Mouse (Mus musculus): ENCODE measurements at regions not wholly inside any gene's neighbourhood (a gene's known extent, or its start where the extent isn't known, plus 50 kb on each side); places are given as distances from the start of the nearest gene placed in this dataset.

DNA sequence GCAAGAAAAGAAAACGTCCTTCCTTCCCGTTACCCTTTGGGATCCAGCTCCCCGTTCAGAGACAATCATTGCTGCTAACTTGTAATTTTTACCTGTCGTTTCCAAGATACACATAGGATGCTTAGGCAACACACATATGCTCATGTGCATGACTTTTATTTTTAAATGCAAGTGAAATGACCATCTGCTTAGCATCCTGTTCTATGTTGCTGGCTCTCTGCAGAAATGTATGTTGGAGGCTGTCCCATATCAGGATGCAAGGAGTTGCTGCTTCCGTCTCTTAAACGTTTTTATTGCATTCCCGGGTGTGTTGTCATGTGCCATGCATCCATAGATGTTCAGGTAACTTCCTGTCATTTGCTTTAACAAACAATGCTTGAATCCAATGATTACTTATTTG, 304.9 kb upstream of the Fam92a start:
- Histone ChIP-seq H3K9me3 (replicated peaks) (no peaks in the 10 kb centered on the region), H3K9ac (no peak overlapping the region), H3K4me3 (replicated peaks) (no peak overlapping the region), H3K36me3 (replicated peaks) (no peaks in the 10 kb centered on the region), H3K4me2 (no peak overlapping the region), H3K27me3 (no peaks in the 10 kb centered on the region), H3K4me1 (replicated peaks) (no peaks in the 10 kb centered on the region), H3K27ac (replicated peaks) (no peak overlapping the region)
- ATAC-seq (ENCODE audit: insufficient read depth) = no peak
- 70% methylated on average over 7 of the region's 7 CpGs for WGBS (ENCODE audit: insufficient replicate concordance)

DNA sequence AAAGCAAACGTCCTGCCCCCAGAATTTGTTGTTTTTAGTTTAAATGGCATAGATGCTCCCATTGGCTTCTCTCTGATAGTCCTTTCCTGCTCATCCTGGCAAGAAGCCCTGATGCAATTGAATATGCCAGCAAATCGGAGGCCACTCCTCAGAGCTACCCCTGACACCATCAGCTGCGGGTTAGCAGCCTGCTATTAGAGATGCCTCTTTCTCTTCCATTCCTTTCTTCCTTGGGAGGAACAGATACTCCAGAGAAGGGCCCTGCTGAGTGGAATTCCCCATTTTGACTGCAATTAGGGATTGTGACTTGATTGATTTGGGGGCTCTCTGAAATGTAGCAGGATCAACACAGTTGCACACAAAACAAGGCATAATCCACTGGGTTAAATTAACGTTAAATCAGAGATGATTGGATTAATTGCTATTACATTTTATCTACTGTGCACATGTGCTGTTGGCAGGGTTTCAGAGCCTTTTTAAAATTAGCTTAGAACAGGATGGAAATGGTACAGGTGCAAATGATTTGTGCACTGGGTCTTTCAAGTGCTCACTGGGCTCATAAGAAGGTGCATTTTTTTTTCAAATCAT, 303.3 kb upstream of the Fam92a start:
- Histone ChIP-seq H3K4me3 (replicated peaks) (no peak overlapping the region), H3K27me3 (no peaks in the 10 kb centered on the region), H3K9me3 (replicated peaks) (no peaks in the 10 kb centered on the region), H3K36me3 (replicated peaks) (no peaks in the 10 kb centered on the region), H3K4me2 (no peak overlapping the region), H3K27ac (replicated peaks) (no peak overlapping the region), H3K9ac (no peak overlapping the region), H3K4me1 (replicated peaks) (no peaks in the 10 kb centered on the region)
- 52% methylated on average over 4 of the region's 4 CpGs for WGBS (ENCODE audit: insufficient replicate concordance)
- ATAC-seq (ENCODE audit: insufficient read depth) = no peak

DNA sequence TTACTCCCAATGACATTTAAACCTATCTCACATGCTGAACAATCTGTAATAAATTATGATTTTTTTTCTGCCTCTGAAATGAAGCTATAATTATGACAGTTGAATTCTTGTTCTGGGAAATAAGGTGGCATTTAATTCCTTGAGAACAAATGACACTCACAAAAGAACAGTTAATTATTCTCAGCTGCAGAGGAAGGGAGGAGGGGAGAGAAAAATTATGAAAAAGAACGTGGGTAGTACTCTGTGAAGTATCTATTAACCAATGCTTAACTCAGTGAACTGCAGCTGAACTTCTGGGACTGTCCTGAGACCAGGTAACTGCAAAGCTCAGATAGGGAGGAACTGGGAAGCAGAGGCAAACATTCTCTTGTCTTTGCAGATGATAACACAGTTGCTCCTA, 302.6 kb upstream of the Fam92a start:
- Histone ChIP-seq H3K36me3 (replicated peaks) (no peaks in the 10 kb centered on the region), H3K4me1 (replicated peaks) (no peaks in the 10 kb centered on the region), H3K4me3 (replicated peaks) (no peak overlapping the region), H3K9me3 (replicated peaks) (no peaks in the 10 kb centered on the region), H3K9ac (no peak overlapping the region), H3K27me3 (no peaks in the 10 kb centered on the region), H3K4me2 (no peak overlapping the region), H3K27ac (replicated peaks) (no peak overlapping the region)
- no peak for ATAC-seq (ENCODE audit: insufficient read depth)
- whole genome bisulfite sequencing (ENCODE audit: insufficient replicate concordance) = 24% methylated on average over 1 of the region's 1 CpGs

DNA sequence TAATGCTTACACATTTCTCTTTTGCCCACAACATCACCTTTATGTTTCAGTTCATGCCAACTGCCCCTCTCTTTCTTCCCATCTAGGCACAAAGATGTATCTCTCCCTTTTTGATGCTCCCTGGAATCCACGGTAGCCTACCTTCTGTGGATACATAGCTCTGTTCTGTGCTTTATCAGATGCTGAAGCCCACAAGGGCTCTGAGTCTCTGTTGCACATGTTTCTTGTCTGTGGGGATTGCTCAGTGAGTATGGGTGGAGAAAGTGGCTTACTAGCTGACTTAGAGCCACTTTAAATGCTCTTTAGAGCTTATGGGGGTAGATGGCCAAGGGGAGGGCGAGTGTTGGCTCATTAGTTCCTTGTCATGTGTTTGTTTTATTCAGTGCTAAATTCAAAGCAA, 289.9 kb upstream of the Fam92a start:
- ATAC-seq (ENCODE audit: insufficient read depth) = no peak
- WGBS (ENCODE audit: insufficient replicate concordance) = 59% methylated on average over 2 of the region's 2 CpGs
- no peak overlapping the region for H3K27ac ChIP-seq (replicated peaks)
- no peaks in the 10 kb centered on the region for H3K27me3 ChIP-seq
- no peaks in the 10 kb centered on the region for H3K9me3 ChIP-seq (replicated peaks)
- no peaks in the 10 kb centered on the region for H3K36me3 ChIP-seq (replicated peaks)
- no peak overlapping the region for H3K9ac ChIP-seq
- no peak overlapping the region for H3K4me2 ChIP-seq
- no peak overlapping the region for H3K4me3 ChIP-seq (replicated peaks)
- no peaks in the 10 kb centered on the region for H3K4me1 ChIP-seq (replicated peaks)

DNA sequence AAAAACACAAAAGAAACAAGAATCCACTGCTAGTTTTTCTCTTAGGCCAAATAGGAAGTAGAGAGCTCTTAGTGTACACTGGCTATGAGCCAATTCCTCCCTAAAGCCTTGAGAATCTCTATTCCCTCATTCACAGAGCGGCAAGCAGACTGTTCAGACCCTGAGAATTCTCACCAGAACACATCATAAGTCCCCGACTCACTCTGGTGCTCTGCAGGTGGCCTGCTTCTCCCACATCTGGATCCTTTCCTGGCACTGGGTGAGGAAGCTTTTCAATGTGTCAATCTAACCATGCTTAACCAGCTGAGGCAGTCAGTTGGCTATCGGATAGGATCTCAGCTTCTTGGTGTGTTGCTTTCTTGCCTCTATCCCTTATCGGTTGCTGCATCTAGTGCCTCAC, 289.4 kb upstream of the Fam92a start:
- Histone ChIP-seq H3K27ac (replicated peaks) (no peak overlapping the region), H3K27me3 (no peaks in the 10 kb centered on the region), H3K9ac (no peak overlapping the region), H3K4me2 (no peak overlapping the region), H3K36me3 (replicated peaks) (no peaks in the 10 kb centered on the region), H3K4me1 (replicated peaks) (no peaks in the 10 kb centered on the region), H3K9me3 (replicated peaks) (no peaks in the 10 kb centered on the region), H3K4me3 (replicated peaks) (no peak overlapping the region)
- ATAC-seq (ENCODE audit: insufficient read depth) = no peak
- WGBS (ENCODE audit: insufficient replicate concordance) = 59% methylated on average over 4 of the region's 4 CpGs

DNA sequence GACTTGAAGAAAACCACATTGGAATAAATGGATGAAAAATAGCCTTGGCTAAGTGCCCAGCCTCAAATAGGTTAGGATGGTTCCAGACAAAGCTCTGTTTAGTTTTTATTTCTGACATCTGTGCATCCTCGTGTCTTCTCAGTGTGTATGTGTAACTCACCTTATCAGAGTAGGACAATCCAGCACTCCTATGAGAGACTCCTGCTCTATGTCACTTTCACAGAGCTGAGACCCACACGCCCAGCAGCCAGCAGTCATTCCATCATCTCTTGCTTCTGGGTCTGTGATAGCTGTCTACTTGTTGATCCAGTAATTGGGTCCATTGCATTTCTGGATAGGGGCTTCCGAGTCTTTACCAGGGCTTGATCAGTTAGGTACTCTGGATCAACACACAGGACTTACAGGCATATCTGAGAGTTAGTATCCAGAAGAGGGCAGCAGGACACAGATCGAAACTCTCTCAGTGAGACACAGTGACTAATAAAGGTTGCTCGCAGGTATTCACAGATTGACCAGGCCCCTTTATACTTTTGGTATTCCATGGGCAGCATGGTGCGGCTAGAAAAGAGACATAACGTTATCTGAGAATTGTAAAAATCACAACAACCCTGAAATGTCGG, 286.3 kb upstream of the Fam92a start:
- Histone ChIP-seq H3K4me3 (replicated peaks) (no peak overlapping the region), H3K36me3 (replicated peaks) (no peaks in the 10 kb centered on the region), H3K4me2 (no peak overlapping the region), H3K27ac (replicated peaks) (no peak overlapping the region), H3K9ac (no peak overlapping the region), H3K9me3 (replicated peaks) (no peaks in the 10 kb centered on the region), H3K4me1 (replicated peaks) (no peaks in the 10 kb centered on the region), H3K27me3 (no peaks in the 10 kb centered on the region)
- ATAC-seq (ENCODE audit: insufficient read depth) = no peak
- 61% methylated on average over 8 of the region's 8 CpGs for WGBS (ENCODE audit: insufficient replicate concordance)

DNA sequence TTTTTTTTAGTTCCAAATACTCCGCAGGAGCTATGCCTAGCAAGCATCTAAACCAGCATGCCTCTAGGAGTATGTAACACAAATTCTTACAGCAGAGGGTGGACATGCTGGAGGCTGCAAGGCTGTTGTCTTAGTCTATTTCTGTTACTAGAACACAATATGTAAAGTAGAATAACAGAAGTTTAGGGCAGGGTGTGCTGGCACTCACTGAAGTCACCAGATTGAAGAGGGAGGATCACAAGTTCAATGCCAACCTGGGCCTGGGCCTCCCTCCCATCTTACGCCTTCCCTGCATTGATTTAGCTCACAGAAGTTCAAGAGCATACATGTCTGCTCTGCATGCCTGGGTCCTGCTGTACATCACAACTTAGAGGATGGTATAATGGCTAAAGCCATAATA, 280.3 kb upstream of the Fam92a start:
- 62% methylated on average over 2 of the region's 2 CpGs for WGBS (ENCODE audit: insufficient replicate concordance)
- H3K36me3 ChIP-seq (replicated peaks) = no peaks in the 10 kb centered on the region
- H3K9ac ChIP-seq = no peak overlapping the region
- ATAC-seq (ENCODE audit: insufficient read depth) = no peak
- no peaks in the 10 kb centered on the region for H3K27me3 ChIP-seq
- H3K4me1 ChIP-seq (replicated peaks) = no peaks in the 10 kb centered on the region
- H3K9me3 ChIP-seq (replicated peaks) = no peaks in the 10 kb centered on the region
- no peak overlapping the region for H3K4me2 ChIP-seq
- H3K27ac ChIP-seq (replicated peaks) = no peak overlapping the region
- no peak overlapping the region for H3K4me3 ChIP-seq (replicated peaks)

DNA sequence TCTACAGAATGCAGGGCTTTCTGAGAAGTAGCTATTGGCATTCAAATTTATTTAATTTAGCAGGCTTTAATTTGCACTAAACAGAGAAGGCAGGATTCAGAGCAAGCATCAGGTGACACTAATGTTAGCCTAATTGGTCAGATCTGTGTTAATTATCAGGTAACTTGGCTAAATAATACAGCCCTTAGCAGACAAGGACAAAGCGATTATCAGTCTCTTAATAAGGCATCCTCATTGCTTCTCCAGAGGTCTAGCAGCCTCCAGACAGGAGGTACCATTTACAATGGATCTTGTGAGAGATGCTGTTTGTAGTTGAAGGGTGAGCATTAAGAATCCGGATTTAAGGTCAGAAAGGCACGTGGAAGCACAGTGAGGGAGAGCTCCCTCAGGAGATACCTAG, 253.7 kb upstream of the Fam92a start:
- Histone ChIP-seq H3K9ac (no peak overlapping the region), H3K27ac (replicated peaks) (no peak overlapping the region), H3K36me3 (replicated peaks) (no peaks in the 10 kb centered on the region), H3K4me2 (no peak overlapping the region), H3K27me3 (no peaks in the 10 kb centered on the region), H3K4me3 (replicated peaks) (no peak overlapping the region), H3K9me3 (replicated peaks) (no peaks in the 10 kb centered on the region), H3K4me1 (replicated peaks) (no peaks in the 10 kb centered on the region)
- no peak for ATAC-seq (ENCODE audit: insufficient read depth)
- 34% methylated on average over 3 of the region's 3 CpGs for WGBS (ENCODE audit: insufficient replicate concordance)

DNA sequence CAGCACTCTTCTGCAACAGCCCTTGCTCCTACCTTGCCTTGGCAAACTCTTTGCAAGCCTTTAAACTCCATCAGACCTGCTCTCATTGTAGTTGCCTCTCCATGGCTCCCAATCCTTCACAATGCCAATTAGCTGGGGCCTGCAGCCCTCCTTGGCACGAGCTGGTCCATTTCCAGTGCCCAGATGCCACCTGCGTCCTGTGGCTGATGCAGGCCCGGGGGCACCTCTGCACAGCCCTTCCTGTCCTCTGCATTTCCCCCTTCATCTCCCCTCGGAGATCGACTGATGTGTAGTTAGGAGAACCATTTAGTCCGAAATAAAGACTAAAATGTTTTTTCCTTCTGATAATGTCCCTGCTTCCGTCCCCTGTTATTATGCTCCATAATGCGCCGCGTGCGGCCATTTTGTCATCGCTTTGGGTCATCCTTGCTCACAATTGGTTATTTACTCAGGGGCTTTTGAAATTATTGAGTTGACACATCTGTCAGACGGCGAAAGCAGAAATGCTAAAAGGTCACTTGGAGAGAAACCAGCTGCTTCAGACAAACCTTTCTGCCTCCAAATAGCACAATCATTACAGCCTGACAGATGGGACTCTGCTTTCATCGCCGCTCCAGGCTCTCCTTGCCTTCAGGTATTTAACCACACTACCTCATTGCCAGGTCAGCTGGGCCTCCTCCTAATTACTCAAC, 250.0 kb upstream of the Fam92a start:
- no peaks in the 10 kb centered on the region for H3K4me1 ChIP-seq (replicated peaks)

DNA sequence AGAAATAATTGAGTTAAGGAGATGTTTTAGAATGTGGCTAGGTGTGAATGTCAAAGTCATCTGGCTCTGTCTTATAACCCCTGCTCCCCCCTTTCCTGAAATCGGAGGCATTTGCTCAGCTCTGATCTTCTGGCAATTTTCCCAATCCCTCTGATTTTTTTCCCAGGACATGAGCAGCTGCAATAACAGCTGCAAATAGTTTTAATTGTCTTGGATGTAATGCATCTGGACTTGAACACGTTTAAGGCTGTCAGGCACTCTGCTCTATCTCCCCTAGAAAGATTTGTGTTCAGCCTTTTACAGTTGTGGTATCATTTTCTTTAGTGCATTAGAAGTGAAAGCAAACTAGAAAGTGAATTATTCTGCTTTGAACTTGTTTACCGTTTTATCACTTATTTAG, 246.3 kb upstream of the Fam92a start:
- H3K9ac ChIP-seq = no peak overlapping the region
- WGBS (ENCODE audit: insufficient replicate concordance) = 41% methylated on average over 3 of the region's 3 CpGs
- no peaks in the 10 kb centered on the region for H3K36me3 ChIP-seq (replicated peaks)
- no peaks in the 10 kb centered on the region for H3K27me3 ChIP-seq
- ATAC-seq (ENCODE audit: insufficient read depth) = no peak
- no peak overlapping the region for H3K4me3 ChIP-seq (replicated peaks)
- no peaks in the 10 kb centered on the region for H3K4me1 ChIP-seq (replicated peaks)
- H3K9me3 ChIP-seq (replicated peaks) = no peaks in the 10 kb centered on the region
- no peak overlapping the region for H3K4me2 ChIP-seq
- no peak overlapping the region for H3K27ac ChIP-seq (replicated peaks)

More for the DNA sequence above, 250.0 kb upstream of the Fam92a start:
- H3K9ac ChIP-seq = no peak overlapping the region
- H3K9me3 ChIP-seq (replicated peaks) = no peaks in the 10 kb centered on the region
- H3K27me3 ChIP-seq = no peaks in the 10 kb centered on the region
- no peaks in the 10 kb centered on the region for H3K36me3 ChIP-seq (replicated peaks)
- 67% methylated on average over 16 of the region's 16 CpGs for WGBS (ENCODE audit: insufficient replicate concordance)
- no peak for ATAC-seq (ENCODE audit: insufficient read depth)
- no peak overlapping the region for H3K4me3 ChIP-seq (replicated peaks)
- H3K27ac ChIP-seq (replicated peaks) = no peak overlapping the region
- no peak overlapping the region for H3K4me2 ChIP-seq

DNA sequence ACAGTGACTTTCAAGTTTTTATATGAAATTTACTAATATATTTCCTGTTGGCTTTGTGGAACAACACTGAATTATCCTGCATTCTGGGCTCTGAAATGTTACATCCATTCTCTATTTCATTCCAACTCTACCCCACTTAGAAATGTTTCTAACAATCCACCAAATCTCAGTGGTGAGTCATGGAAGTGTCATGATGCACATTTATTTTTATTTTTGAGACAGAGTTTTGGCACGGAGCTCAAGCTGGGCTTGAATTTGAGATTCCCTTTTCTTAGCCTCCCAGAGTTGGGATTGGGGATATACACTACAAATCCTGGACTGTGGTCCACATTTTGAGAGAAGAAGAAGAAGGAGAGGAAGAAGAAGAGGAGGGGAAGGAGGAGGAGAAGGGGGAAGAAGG, 223.5 kb upstream of the Fam92a start:
- WGBS (ENCODE audit: insufficient replicate concordance) = 38% methylated on average over 1 of the region's 1 CpGs
- Histone ChIP-seq H3K27ac (replicated peaks) (no peak overlapping the region), H3K4me3 (replicated peaks) (no peak overlapping the region), H3K4me1 (replicated peaks) (no peaks in the 10 kb centered on the region), H3K36me3 (replicated peaks) (no peaks in the 10 kb centered on the region), H3K4me2 (no peak overlapping the region), H3K9me3 (replicated peaks) (no peaks in the 10 kb centered on the region), H3K9ac (no peak overlapping the region), H3K27me3 (no peaks in the 10 kb centered on the region)
- ATAC-seq (ENCODE audit: insufficient read depth) = no peak

Measured in liver, embryonic 15.5 days (tissue).